Mouse (Mus musculus): ENCODE measurements around the gene Gmps.

Gmps gene

GRCm38 (mm10) chr3:63975955-63976908 lies at the start of gene Gmps:
TSS of gene Gmps (plus strand) at chr3:63976106.
- peak; percentile 95 for DNase-seq

GRCm38 (mm10) chr3:63928878-63929859 lies 46.7 kb upstream of the Gmps start, which contains the start of gene E130311K13Rik:
TSS of gene E130311K13Rik (minus strand) at chr3:63929472.
- DNase-seq, result peak; percentile 86

- no peak for DNase-seq
Measured at GRCm38 (mm10) chr3:63938928-63939327, 37.0 kb upstream of the Gmps start.

- peak; percentile 54 for DNase-seq
Measured at GRCm38 (mm10) chr3:63941204-63941850, 34.6 kb upstream of the Gmps start.

- no peak for DNase-seq
Measured at GRCm38 (mm10) chr3:63949837-63950236, 26.1 kb upstream of the Gmps start.

- DNase-seq, result no peak
Measured at GRCm38 (mm10) chr3:63963421-63964099, 12.3 kb upstream of the Gmps start.

GRCm38 (mm10) chr3:63964100-63964921 lies 11.6 kb upstream of the Gmps start, which contains the start of gene Slc33a1:
TSS of gene Slc33a1 (minus strand) at chr3:63964768.
- peak; percentile 99 for DNase-seq

GRCm38 (mm10) chr3:63964922-63965249 lies 11.0 kb upstream of the Gmps start:
- no peak for DNase-seq

GRCm38 (mm10) chr3:63965929-63966328 lies 10.0 kb upstream of the Gmps start:
- DNase-seq, result no peak

- no peak for DNase-seq
Measured at GRCm38 (mm10) chr3:63977895-63978294, 2.0 kb downstream of the Gmps start.

- DNase-seq, result no peak
Measured at GRCm38 (mm10) chr3:63986656-63987055, 10.8 kb downstream of the Gmps start.

GRCm38 (mm10) chr3:63988722-63989440 lies 13.0 kb downstream of the Gmps start:
- no peak for DNase-seq

- no peak for DNase-seq
Measured at GRCm38 (mm10) chr3:64021436-64021835, 45.5 kb downstream of the Gmps start.

GRCm38 (mm10) chr3:64021867-64022266 lies 46.0 kb downstream of the Gmps start:
- DNase-seq, result no peak

GRCm38 (mm10) chr3:64029846-64030245 lies 53.9 kb downstream of the Gmps start:
- DNase-seq, result no peak

GRCm38 (mm10) chr3:64038136-64038841 lies 62.4 kb downstream of the Gmps start:
- no peak for DNase-seq

- peak; percentile 74 for DNase-seq
Measured at GRCm38 (mm10) chr3:64039818-64040784, 64.2 kb downstream of the Gmps start.
